Mouse (Mus musculus) fat pad, adult 2 months (tissue): ENCODE measurements around the gene Smarca4.
A peak's percentile ranks its signal among the peaks of the same experiment; 100 is the strongest.

ENCODE experiments used
- DNase-seq: peaks from one replicate; pipeline ENCODE4 v3.0.0-alpha.2; 2011; ENCODE audit warnings: low read depth, low spot score; ENCODE audit errors: extremely low read depth

Gene Smarca4

GRCm38 (mm10) chr9:21601073-21601472 lies 14.9 kb upstream of the Smarca4 start:
- no peak for DNase-seq

GRCm38 (mm10) chr9:21601722-21602399 lies 14.1 kb upstream of the Smarca4 start:
- DNase-seq, result no peak

GRCm38 (mm10) chr9:21604119-21604518 lies 11.8 kb upstream of the Smarca4 start:
- no peak for DNase-seq

- no peak for DNase-seq
These were observed 10.1 kb upstream of the Smarca4 start for GRCm38 (mm10) chr9:21605865-21606264.

- DNase-seq, result no peak
These were observed 9.3 kb upstream of the Smarca4 start for GRCm38 (mm10) chr9:21606648-21607047.

GRCm38 (mm10) chr9:21609861-21610260 lies 6.1 kb upstream of the Smarca4 start:
- no peak for DNase-seq

- DNase-seq, result no peak
These were observed 929 bp upstream of the Smarca4 start for GRCm38 (mm10) chr9:21614864-21615616.

GRCm38 (mm10) chr9:21616232-21616781 lies 338 bp downstream of the Smarca4 start:
- DNase-seq, result no peak

- no peak for DNase-seq
These were observed 1.1 kb downstream of the Smarca4 start for GRCm38 (mm10) chr9:21617066-21617465.

GRCm38 (mm10) chr9:21620229-21620628 lies 4.3 kb downstream of the Smarca4 start:
- DNase-seq, result peak; percentile 57

GRCm38 (mm10) chr9:21622676-21623075 lies 6.7 kb downstream of the Smarca4 start:
- no peak for DNase-seq

GRCm38 (mm10) chr9:21625342-21626339 lies 9.7 kb downstream of the Smarca4 start:
- DNase-seq, result no peak

- DNase-seq, result no peak
These were observed 10.6 kb downstream of the Smarca4 start for GRCm38 (mm10) chr9:21626571-21626970.

- no peak for DNase-seq
These were observed 11.3 kb downstream of the Smarca4 start for GRCm38 (mm10) chr9:21627145-21627795.

- no peak for DNase-seq
These were observed 14.7 kb downstream of the Smarca4 start for GRCm38 (mm10) chr9:21630673-21631072.

- no peak for DNase-seq
These were observed 17.1 kb downstream of the Smarca4 start for GRCm38 (mm10) chr9:21633106-21633505.

- no peak for DNase-seq
These were observed 19.7 kb downstream of the Smarca4 start for GRCm38 (mm10) chr9:21635639-21636038.

- DNase-seq, result no peak
These were observed 23.1 kb downstream of the Smarca4 start for GRCm38 (mm10) chr9:21639031-21639430.

GRCm38 (mm10) chr9:21646366-21646765 lies 30.4 kb downstream of the Smarca4 start:
- no peak for DNase-seq

- no peak for DNase-seq
These were observed 31.8 kb downstream of the Smarca4 start for GRCm38 (mm10) chr9:21647721-21648120.
